Comparison of ENCODE assay signal across 12 mouse cellular contexts in genomic region chr3:84866866-84867265, GRCm38 (mm10).
"Had no signal": no experiment of that assay in that cellular context is flagged by ENCODE, and none has a peak within 500 bp of the region (broad histone marks: within the 10 kb centered on the region; RNA-seq: fewer than 3 reads in every experiment).

No protein-coding gene starts in this region.

- H3K9ac ChIP-seq: limb, embryonic 15.5 days; lung, embryonic 14.5 days; midbrain, embryonic 15.5 days; neural tube, embryonic 12.5 days had no signal

- H3K36me3 ChIP-seq: limb, embryonic 15.5 days; midbrain, embryonic 15.5 days; neural tube, embryonic 12.5 days had no signal

- DNase-seq: kidney, postnatal 4 days; lung, postnatal 10 days; lung, postnatal 4 days had no signal

- H3K4me2 ChIP-seq: limb, embryonic 15.5 days; lung, embryonic 14.5 days; midbrain, embryonic 11.5 days; midbrain, embryonic 15.5 days; neural tube, embryonic 12.5 days had no signal

- H3K4me3 ChIP-seq: layer of hippocampus, adult 2 months; limb, embryonic 15.5 days; midbrain, embryonic 15.5 days; neural tube, embryonic 12.5 days had no signal

- H3K4me1 ChIP-seq: limb, embryonic 15.5 days; midbrain, embryonic 15.5 days had no signal

- ATAC-seq: hindbrain, embryonic 16.5 days; inflammation-experienced regulatory T-cells, adult 6 months; midbrain, embryonic 15.5 days had no signal

- H3K9me3 ChIP-seq: limb, embryonic 15.5 days; midbrain, embryonic 15.5 days; neural tube, embryonic 12.5 days had no signal

- H3K27ac ChIP-seq: kidney, postnatal 0 days; layer of hippocampus, adult 2 months; limb, embryonic 15.5 days; midbrain, embryonic 15.5 days; neural tube, embryonic 12.5 days had no signal

- H3K27me3 ChIP-seq: limb, embryonic 15.5 days; midbrain, embryonic 15.5 days; neural tube, embryonic 12.5 days had no signal
